Mouse (Mus musculus) brain, embryonic 14.5 days (tissue): Measurements from ENCODE around the gene Pik3r4.

Experiments
- CTCF ChIP-seq: fragments of 200-500 bp; IDR thresholded peaks from 2 replicates; pipeline ENCODE4 v1.5.1; 2012; ENCODE audit warnings: inconsistent platforms, mild to moderate bottlenecking, moderate library complexity, borderline replicate concordance; ENCODE audit not compliant: insufficient read depth, insufficient read length; ENCODE audit errors: extremely low read depth
- POLR2A ChIP-seq: fragments of 200-500 bp; IDR thresholded peaks from 2 replicates; pipeline ENCODE4 v1.6.1; 2012; ENCODE audit warnings: mild to moderate bottlenecking, inconsistent platforms, borderline replicate concordance; ENCODE audit not compliant: poor library complexity, insufficient read depth, insufficient read length, severe bottlenecking; ENCODE audit errors: extremely low read depth

GRCm38 (mm10) chr9:105611980-105612771 lies 30.6 kb upstream of the Pik3r4 start:
- TF ChIP-seq CTCF = no peak
- TF ChIP-seq POLR2A = no peak
